Mouse (Mus musculus) CD4-positive, CD25-positive, alpha-beta regulatory T cell, adult 2 months (primary cell): ENCODE results near the gene Ptpru.

Source experiments
- DNase-seq: peaks from one replicate; pipeline ENCODE4 v3.0.0-alpha.2; 2012; ENCODE audit warnings: low read depth, low spot score

Gene Ptpru

GRCm38 (mm10) chr4:131786800-131787199, 51.3 kb downstream of the Ptpru start:
- DNase-seq, result no peak

GRCm38 (mm10) chr4:131784034-131784433, 54.1 kb downstream of the Ptpru start:
- DNase-seq, result peak; percentile 66

GRCm38 (mm10) chr4:131781023-131781422, 57.1 kb downstream of the Ptpru start:
- DNase-seq, result no peak

GRCm38 (mm10) chr4:131778616-131779275, 59.3 kb downstream of the Ptpru start:
- no peak for DNase-seq

- no peak for DNase-seq
Measured at GRCm38 (mm10) chr4:131771384-131771783, 66.7 kb downstream of the Ptpru start.

GRCm38 (mm10) chr4:131763911-131764310, 74.2 kb downstream of the Ptpru start:
- DNase-seq, result no peak

GRCm38 (mm10) chr4:131763479-131763878, 74.6 kb downstream of the Ptpru start:
- DNase-seq, result peak; percentile 20

- DNase-seq, result no peak
Measured at GRCm38 (mm10) chr4:131762211-131762784, 75.8 kb downstream of the Ptpru start.

- DNase-seq, result no peak
Measured at GRCm38 (mm10) chr4:131752204-131752837, 85.8 kb downstream of the Ptpru start.

- no peak for DNase-seq
Measured at GRCm38 (mm10) chr4:131751561-131751960, 86.5 kb downstream of the Ptpru start.

GRCm38 (mm10) chr4:131749802-131750201, 88.3 kb downstream of the Ptpru start:
- no peak for DNase-seq

GRCm38 (mm10) chr4:131744685-131745043, 93.4 kb downstream of the Ptpru start:
- DNase-seq, result no peak

GRCm38 (mm10) chr4:131743831-131744684, 94.0 kb downstream of the Ptpru start:
- no peak for DNase-seq

GRCm38 (mm10) chr4:131743031-131743430, 95.1 kb downstream of the Ptpru start:
- DNase-seq, result no peak

GRCm38 (mm10) chr4:131740621-131741020, 97.5 kb downstream of the Ptpru start:
- DNase-seq, result no peak

- no peak for DNase-seq
Measured at GRCm38 (mm10) chr4:131728628-131729027, 109.5 kb downstream of the Ptpru start.

- peak; percentile 52 for DNase-seq
Measured at GRCm38 (mm10) chr4:131723415-131724080, 114.5 kb downstream of the Ptpru start.

- no peak for DNase-seq
Measured at GRCm38 (mm10) chr4:131722121-131722841, 115.8 kb downstream of the Ptpru start.

GRCm38 (mm10) chr4:131719151-131719550, 118.9 kb downstream of the Ptpru start:
- DNase-seq, result no peak
